Mouse (Mus musculus): Measurements from ENCODE around the gene Snx20. TPM values are rescaled to one million over a fixed set of nuclear protein-coding genes. Genes with fewer than 3 reads are reported as not detected.
"Not testable (repeated sequence)": the region's sequence is repeated elsewhere in the genome, so short reads cannot be mapped to it uniquely, and the experiment has no call there.

The Snx20 gene
- 1 to 10 TPM; 1.8 to 6.2 (median 3.3) TPM for total RNA-seq (2022)

DNA sequence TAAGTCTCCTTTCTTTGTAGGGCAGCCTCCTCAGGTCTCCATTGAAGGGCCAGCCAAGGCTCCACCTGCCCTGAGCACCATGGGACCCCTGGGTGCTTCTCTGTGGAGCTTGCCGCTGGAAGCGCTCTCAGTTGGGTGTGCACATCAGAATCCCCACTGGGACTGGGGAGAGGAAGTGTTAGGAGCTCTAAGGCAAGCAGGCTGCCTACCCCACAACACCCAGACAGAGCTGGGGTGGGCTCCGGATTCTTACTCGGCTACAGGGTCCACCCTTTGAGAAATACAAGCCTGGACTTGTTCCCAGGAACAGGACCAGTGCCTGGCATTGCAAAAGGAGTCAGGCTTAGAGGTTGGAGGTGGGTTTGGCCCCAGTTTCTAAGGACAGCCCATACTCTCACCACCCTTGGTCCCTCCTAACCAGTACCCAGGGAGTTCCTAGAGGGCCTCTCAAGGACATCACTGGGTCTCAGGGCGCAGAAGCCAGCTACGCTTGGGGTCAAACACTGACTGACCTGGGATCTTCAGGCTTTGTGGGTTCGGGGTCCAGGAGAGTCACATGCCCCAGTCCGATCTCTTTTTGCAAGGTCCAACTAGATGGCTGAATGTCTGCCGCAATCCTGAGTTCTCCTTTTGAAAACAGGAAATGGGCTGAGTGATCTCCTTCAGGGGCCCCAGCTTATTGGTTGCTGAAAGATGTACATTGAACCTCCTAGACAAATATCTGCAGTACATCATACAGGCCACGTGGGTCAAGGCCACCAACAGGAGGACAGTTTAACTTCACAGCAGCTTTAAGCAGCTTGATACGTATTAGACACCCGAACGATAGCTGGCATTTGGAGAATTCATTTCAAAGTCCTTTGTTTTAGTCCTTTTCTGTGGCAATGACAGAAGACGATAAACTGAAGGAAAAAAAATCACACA, at the start of gene Snx20:
Gene Snx20 (minus strand): TSS at position 655 of the 924 bp plus-strand sequence.
- no peak for DNase-seq (ENCODE audit: low spot score in 2 of 2)

DNA sequence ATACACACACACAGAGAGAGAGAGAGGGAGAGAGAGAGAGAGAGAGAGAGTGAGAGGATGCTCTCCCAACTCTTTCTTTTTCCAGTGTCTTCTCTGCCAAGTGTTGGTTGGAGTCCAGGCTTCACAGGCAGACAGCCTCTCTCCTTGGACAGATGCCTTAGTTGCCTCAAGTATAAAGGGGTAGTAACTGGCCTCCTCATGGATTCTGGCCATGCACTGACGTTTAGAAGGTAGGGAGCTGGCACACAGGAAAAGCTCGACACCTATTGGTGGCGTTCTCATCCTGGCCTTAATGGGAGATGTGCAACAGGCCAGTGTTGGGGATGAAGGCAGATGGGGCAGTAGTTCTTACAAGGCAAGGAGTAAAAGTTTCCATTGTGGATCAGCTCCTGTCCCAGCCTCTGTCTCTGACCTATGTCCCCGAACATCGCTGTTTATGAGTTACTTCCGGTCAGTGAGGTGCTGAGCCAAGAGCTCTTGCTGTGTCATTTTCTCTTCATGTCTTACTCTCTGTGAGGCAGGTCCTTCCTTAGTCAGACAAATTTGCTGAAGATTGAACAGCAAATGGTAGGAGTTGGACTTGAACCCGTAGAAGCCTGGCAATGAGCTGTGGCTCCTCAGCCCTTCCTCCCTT, 47.8 kb upstream of the Snx20 start:
- DNase-seq (ENCODE audit: low spot score in 2 of 2) = no peak

DNA sequence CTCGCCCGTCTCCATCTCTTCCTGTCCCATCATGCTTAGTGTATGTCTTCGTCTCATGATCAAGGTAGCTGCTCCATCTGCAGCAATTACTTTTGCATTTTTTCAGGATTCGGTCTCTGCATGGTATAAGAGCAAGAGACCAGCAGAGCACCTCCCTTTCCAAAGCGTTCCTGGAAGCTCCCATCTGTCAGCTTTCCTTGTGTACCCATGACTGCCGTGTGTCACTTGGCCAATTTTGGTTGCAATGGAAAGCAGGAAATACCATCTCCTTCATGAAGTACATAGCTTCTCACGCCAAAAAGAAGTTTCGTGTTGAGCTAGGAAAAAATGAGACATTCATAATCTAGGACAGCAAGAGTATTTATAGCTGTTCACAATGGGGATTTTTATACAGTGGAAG, 45.1 kb upstream of the Snx20 start:
- DNase-seq (ENCODE audit: low spot score in 2 of 2) = peak in 1 of 2 experiments; percentile 29

DNA sequence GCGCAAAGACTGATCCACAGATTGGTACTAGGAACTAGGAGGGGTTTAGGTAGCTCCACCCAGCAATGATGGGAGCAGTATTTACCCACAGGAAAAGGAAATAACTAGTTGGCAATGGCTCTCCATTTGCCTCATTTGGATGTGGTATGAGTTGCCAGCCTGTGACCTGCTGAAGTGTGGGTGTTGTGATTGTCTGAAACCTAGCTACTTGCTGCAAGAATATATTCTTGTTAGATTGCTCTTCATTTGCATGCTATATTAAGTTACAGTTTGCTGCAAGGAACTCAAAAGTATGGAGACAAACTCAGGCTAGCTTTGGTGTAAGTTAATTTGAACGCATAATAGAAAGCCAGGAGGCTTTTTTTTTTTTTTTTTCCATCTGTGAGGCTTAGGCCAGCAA, 44.6 kb upstream of the Snx20 start:
- no peak for DNase-seq (ENCODE audit: low spot score in 2 of 2)

DNA sequence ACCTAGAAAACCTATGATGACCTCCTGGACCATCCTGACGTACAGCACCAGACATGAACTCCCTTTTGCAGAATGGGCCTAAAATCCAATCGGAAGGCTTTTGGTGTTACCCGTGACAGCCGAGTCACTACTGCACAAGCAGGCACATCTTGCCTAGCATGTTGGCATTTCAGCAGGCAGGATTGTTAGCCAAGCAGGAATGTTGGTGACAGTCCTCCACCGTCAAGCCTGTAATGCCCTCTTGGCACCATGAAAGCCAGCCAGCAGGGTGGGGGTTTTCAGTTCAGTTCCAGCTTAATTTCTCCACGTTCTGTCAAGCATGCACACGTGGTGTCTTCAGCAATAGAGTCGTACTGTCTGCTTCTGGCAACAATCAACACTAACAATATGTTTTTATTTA, 41.1 kb upstream of the Snx20 start:
- no peak for DNase-seq (ENCODE audit: low spot score in 2 of 2)

DNA sequence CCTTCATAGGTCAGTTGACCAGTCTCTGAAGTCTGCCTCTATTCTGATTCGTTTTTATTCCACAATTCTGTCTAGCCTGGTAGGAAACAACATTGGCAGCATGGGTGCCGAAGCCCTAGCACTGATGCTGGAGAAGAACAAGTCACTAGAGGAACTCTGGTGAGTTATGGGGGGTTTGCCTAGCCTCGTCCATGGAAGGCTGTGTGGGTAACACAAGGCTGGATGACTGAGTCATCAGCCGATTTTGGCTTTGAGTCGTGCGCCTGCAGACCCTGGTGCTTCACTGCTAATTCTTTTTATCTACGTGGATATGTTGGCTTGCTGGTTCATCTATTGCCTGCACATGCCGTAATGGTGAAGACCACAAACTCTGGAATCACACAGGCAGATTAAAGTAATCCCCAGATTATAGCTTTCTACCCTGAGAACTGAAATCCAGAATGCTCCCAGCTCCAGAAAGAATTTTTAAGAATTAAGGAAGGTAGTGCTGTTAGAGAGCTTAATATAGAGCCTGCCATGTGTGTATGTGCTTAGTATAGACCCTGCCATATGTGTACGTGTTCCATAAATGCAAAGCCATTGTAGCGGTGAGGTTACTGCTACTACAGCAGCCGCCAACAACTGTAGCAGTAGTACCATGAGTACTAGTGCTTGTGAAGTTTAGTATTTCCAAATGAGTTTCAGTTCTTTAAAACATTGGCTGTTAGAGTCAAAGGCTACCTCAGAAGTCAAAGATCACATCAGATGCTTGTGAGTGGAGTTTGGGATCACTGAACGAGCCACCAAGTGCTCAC, 39.6 kb upstream of the Snx20 start:
- DNase-seq (ENCODE audit: low spot score in 2 of 2) = no peak

DNA sequence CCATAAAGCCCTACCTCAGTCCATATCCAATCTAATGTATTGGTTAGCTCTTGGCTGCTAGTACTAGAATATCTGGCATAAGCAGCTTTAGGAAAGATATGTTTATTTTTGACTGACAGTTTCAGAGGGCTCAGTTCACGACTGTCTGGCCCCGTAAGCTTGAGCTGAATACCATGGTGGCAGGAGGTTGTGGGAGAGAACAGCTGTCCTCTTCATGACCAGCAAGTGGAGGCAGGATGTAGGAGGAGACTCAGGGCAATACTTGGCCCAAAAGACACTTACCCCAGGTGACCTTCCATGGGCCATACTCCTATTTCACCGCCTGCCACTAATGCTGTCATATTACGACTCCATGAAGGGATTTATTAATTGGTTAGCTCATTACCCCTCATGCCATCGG, 37.9 kb upstream of the Snx20 start:
- no peak for DNase-seq (ENCODE audit: low spot score in 2 of 2)

DNA sequence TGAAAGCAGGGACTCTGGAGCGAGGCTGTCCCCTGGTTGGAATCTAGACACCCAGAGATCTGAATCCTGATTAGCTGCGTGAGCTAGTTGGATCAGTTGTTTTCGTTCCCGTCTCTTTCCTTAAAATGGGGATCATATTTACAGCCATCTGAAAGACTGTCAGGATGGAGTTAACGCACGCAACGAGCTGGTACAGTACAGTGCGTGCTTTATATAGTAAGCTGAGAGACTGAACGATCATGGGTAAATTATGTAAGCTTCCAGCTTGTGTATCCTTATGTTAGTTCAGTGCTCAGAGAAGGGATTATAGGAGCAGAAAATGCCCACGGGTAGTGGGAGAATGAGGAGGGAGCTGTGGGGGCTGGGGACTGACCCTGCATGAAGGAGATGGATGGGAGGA, 35.6 kb upstream of the Snx20 start:
- no peak for DNase-seq (ENCODE audit: low spot score in 2 of 2)

DNA sequence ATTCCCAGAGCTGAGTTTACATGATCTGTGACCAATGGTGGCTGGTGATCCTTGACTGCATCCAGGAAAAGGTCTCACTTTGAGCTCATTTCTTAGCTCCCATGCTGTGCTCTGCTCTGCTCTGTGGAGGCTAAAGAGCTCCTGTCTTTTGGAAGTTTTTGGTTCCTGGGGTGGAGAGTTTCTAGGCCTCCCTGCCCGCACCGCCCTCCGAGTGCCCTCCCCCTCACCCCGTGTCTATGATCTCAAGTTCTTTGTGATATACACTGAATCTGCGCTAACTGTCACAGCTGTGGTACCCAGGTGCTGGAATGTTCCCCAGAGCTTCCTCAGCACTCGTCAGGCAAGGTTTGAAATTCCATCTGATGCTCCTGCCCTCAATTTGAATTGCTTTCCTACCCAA, 34.9 kb upstream of the Snx20 start:
- no peak for DNase-seq (ENCODE audit: low spot score in 2 of 2)

DNA sequence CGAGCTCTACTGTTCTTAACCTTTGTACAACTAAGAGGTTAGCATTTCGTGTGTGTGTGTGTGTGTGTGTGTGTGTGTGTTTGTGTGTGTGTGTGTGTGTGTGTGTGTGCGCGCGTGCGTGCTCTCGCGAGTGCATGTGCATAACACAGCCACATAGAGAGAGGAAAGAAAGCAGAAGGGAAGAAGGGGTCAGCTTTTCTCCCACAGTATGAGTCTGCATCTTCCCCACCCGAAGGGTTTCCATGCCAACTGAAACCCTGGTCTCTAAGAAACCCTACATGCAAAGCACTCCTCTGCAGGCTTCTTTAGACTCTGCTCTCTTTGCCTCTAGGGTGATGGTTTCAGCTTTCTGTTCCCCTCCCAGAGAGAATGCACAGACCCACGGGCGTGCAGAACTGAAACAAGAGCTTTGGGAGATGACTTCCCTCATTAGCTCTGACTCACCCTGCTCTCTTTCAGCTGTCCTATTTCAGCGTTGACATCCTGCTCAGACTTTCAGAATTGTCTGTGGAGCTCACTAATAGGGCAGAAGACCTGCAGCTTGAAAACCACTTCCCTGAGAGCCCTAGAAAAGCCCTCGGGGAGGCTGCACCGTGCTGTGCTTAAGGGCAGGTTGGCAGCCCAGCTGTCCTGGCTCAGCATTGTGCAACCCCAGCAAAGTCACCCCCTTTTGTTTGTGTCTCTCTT, 32.6 kb upstream of the Snx20 start:
- DNase-seq (ENCODE audit: low spot score in 2 of 2) = peak; percentile 23 to 35

DNA sequence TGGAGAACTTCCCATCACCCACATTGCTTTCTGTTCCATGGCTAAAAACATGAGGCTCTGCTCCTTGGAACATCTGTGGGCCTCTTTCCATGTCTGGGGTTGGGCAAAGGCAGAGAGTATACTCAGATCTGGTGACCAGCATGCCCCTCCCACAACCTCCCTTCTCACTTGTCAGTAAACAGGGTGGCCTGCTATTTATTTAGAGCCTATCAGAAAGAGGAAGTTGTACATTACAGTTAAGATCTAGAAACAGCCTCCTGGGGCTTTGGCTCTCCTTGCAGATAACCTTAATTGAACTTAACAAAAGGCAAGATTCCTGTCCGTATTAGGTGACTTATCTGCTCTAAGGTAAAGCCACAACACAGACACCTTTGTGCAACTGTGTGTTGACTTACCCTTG, 30.5 kb upstream of the Snx20 start:
- no peak for DNase-seq (ENCODE audit: low spot score in 2 of 2)

DNA sequence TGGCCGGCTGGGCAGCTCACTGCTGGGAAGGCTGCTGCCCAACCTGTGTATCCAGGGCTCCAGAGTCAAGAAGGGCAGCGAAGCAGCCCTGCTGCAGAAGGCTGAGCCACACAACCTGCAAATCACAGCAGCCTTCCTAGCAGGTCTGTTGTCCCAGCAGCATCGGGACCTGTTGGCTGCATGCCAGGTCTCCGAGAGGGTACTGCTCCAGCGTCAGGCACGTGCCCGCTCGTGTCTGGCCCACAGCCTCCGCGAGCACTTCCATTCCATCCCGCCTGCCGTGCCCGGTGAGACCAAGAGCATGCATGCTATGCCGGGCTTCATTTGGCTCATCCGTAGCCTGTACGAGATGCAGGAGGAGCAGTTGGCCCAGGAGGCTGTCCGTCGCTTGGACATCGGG, 29.0 kb upstream of the Snx20 start:
- no peak for DNase-seq (ENCODE audit: low spot score in 2 of 2)

DNA sequence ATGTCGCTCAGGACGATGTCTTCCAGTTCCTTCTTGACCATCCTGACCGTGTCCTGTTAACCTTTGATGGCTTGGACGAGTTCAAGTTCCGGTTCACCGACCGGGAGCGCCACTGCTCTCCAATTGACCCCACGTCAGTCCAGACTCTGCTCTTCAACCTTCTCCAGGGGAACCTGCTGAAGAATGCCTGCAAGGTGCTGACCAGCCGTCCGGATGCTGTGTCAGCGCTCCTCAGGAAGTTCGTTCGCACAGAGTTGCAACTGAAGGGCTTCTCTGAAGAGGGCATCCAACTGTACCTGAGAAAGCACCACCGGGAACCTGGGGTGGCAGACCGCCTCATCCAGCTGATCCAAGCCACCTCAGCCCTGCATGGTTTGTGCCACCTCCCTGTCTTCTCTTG, 28.2 kb upstream of the Snx20 start:
- no peak for DNase-seq (ENCODE audit: low spot score in 2 of 2)

DNA sequence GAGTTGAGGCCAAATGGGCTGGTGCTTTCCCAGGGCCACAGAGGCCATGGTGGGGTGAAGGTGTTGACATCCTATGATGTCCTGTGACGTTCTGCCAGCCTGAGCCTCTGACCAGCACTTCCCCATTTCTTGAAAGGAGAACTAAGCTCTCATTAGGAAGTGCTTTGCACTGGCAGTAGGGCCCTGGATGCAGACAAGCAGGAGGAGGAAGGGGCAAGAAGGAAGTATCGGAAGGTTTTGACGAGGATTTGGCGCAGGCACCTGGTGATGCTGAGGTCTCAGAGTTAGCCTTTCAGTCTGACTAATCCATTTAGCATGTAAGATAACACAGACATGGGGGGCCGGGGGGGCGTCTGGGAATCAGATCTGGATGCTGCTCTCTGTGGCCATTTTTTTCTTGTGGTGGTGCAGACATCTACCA, 26.5 kb upstream of the Snx20 start:
- no peak for DNase-seq (ENCODE audit: low spot score in 2 of 2)

DNA sequence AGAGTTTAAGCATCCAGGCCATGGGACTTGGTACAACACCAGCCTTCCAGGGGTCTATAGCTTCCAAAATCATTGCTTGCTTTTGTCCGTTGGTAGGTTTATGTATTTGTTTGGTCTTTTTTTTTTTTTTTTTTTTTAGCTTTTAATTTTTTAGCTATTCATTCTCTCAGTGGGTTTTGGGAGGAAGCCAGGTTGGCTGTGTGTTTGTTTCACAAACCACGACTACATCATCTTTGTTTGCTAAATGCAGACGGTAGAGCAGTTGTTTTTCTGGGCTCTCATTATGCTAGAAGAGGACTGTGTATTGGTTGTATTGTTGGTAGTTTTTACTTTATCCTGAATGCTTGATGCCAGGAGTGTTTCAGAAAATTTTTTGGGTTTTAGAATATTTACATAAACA, 23.9 kb upstream of the Snx20 start:
- no peak for DNase-seq (ENCODE audit: low spot score in 2 of 2)

DNA sequence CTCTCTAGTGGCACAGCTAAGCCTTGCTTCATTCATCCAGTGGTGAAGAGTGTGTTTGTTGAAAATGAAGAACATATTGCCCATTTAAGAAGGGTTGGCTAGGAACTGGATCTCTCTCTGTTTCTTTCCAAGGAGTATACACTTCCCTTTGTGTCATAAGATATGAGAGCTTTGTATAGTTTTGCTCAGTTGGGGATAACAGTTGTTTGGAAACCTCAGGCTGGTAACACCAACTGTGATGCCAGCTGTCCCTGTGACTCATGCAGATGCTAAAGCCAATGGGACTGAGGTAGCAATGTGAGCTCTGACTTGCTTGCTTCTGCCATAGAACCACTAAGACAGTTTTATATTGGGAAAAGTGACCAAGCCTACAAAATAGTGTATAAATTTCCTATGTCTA, 19.4 kb upstream of the Snx20 start:
- DNase-seq (ENCODE audit: low spot score in 2 of 2) = peak; percentile 56 to 74

DNA sequence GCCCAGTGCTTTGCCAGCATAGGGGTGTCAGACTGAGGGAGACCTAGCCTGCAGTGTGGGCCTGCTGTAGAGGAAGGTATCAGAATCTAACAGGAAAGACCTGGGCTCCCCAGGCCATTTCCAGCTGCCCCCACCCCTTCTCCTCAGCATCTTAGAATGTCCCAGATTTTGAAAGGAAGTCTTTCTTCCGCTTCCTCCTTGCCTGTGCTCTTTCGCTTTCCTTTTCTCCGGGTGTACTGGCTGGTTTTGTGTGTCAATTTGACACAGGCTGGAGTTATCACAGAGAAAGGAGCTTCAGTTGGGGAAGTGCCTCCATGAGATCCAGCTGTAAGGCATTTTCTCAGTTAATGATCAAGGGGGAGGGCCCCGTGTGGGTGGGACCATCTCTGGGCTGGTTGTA, 15.2 kb upstream of the Snx20 start:
- not testable (repeated sequence) for DNase-seq (ENCODE audit: low spot score in 2 of 2)

DNA sequence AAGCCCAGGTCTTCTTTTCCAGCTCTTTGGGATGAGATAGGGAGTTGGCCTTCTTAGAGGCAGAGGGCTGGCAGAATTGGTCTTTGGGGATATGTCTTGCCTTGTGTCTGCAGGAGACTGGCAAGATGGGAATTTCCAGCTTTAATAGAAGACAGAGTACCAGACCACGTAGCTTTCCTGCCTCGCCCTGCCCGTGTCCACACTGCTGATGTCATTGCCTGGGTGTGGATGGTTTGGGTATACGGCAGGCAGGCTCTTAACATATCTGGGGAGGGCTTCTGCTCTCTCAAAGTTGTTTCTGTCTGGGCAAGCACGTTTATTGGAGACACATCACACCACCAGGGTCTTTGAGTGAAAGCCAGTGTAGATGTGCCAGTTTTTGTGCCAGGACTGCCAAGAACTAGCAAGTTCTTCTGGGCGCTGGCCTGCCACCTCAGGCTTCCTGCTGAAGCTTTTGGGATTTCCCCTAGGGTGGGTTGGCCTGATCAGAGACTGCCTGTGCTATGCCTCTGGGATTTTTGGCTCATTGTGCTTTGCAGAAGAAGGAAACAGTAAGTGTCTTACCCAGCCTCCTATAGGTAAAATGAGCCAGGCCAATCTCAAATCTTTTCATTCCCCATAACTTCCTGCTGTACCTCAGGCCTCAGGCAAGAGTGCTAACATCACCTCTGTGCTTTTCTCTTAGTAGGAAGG, 14.2 kb upstream of the Snx20 start:
- no peak for DNase-seq (ENCODE audit: low spot score in 2 of 2)

DNA sequence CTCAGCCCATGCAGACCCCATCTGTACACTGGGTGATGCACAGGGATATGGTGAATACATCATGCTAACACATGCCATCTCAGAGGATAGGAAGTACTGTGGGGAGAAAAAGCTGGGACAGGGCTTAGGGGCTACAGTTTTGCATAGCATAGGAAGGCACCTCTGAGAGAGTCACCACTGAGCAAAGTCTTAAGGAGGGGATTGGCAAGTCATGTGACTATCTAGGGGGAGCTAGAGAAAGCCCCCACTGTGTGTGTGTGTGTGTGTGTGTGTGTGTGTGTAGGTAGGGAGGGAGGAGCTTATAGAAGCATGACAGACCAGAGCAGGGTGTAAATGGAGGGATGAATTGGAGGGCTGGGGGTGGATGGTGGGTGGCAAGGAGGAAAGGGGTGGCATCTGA, 12.4 kb upstream of the Snx20 start:
- no peak for DNase-seq (ENCODE audit: low spot score in 2 of 2)

DNA sequence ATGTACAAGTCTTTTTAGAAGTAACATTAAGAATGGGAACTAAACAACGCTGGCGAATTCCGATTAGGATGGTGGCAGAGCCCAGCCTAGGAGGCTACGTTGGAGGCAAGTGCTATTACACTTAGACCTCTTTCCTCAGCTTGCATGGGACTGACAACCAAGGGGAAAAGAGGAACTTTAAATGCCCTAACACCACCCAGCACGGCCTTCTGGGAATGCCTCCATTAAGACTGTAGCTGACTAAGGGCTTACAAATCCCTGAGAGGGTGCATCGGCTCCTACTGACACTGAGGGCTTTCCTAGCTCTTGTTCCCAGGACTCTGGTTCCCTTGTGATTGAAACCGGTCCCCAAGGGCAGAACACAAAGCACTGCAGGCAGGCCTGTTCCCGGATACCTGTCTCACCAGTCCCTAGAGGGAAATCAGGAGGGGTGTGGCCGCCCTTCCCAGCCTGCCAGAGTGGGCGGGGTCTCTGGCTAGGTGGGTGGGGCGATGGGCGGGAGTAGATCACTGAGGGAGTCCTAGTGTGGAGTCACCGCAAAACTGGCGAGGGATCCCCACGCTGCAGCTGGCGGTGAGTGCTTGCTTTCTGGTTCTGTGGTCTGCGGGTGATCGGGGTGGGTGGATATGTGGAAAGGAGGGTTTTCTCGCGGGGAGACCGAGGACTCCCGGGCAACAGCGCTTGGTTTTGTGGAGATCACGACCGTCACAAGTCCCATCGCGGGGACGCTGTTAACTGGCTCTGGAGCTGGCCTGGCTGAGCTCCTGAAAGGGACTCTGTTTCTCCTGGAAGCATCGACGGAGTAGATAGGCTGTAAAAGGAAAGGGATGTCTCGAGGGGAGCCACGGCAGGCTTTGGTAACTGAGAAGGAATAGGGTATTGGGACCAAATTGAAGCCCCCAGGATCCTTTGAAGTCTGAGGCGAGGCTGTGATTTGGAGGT, 11.2 kb upstream of the Snx20 start, which contains the start of gene Nod2:
Gene Nod2 (plus strand): TSS at position 479 of the 942 bp plus-strand sequence.
- DNase-seq (ENCODE audit: low spot score in 2 of 2) = no peak
